Mouse (Mus musculus) R1 (cell line): ENCODE results near the gene Dgkh.

Experiments used
- DNase-seq: peaks from one replicate; pipeline ENCODE4 v3.0.0-alpha.2; 2018; ENCODE audit warnings: low read depth, low spot score

Dgkh gene

DNA sequence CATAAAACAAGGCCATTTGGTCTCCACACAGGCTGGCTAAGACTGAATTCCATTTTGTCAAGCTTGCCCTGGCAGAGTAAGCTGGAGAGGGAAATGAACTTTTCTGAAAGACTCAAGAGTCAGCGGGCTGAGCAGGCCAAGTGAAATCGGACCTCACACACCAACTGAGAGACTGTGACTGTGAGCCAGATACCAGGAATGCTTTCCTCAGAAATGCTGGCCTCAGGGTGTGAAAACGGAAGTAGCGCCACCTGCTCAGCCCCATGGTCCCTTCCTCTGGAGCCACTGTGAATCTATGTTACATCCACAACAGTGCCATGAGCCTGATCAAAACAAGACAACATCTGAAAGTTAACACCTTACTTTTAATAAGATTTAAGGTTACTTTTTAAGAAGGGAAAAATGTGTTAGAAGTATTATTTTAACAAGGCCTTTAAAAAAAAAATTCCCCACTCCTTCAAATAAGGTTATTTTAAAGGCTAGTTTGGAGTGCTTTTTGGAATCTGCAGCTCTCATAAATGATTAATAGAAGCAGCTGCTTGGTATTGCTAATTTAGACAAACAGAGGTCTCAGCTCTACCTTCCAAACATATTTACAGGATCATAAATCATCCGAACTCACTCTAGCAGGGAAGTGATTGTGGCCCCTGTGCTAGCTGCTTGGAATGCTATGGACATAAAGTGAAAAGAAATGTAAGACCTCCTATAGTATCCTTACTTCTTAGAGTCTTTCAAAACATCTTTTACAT lies 193.8 kb downstream of the Dgkh start:
- DNase-seq = peak; percentile 76

DNA sequence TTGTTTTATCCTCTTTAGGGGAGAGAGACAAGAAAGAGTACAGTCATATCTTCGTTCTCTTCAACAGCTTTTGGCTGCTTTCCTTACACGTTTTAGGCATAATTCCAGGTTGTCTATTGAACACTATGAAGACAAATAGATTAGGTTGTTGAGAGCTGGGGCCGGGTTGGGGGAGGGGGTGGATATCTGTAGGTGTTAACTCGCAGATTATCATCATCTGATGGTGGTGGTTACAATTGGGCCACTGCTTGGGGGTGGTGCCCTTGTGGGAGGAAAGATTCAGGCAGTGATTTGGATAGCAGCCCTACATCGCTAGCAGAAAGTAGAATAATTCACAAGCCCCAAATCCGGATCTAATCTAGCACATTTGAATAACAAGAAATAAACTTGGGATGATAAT lies 195.0 kb downstream of the Dgkh start:
- no peak for DNase-seq

DNA sequence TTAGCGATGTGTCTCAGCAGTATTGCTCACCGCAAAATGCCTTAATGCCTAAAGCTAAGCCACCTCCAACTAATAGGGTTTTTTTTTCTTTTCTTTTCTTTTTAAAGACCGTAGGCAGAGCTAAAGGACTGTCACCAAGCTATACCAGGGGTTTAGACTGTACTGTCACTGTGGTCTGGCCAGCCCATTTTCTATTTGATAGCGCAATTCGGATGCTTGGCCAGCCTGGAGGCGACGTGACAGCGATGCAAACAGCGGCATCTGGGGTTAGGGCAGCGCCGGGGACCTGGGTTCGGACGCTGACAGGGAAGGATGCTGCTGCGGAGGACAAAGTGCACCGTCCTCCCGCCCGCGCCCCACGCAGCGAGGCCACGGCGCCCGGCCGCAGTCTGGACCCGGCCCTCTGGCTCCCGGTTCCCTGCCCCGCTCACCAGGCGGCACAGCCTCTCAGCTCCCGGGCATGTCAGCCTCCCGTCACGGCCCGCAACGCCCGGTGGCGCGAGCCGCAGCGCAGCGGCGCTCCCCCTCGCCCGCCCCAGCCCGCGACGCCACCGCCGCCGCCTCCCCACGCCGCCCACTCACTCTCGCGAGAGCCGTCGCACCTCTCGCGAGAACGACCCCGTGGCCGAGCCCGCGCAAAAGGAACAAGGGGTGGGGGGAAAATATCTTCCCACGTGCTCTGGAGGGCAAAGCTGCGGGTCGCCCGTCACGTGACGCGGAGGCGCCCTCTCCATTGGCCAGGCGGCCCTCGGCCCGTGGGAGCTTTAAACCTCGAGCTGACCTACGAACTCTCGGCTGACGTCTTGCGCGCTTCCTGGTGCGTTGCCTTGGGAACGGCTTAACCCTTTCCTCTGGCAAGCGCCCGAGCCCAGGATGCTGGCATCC lies 196.1 kb downstream of the Dgkh start, which contains the start of gene Akap11:
TSS of gene Akap11 (minus strand) at position 528 of the 885 bp plus-strand sequence.
- DNase-seq = peak; percentile 97

DNA sequence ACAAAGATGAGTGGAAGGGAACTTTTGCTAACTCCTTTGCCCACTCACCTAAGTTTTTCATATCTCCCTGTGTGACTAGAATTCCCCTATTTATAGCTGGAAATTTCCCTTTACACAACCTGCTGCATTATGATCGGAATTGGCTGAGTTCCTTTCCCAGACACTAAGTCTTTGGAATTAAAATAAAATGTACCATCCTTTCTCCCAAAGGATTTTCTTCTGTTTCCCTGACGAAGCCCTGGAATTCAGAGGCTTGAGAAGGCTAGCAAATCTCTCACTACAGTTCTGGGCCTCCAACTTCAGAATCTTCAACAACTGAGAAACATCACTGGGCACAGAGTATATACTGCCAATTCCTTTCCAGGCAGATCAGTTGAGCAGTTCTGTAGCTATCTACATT lies 197.2 kb downstream of the Dgkh start:
- no peak for DNase-seq

DNA sequence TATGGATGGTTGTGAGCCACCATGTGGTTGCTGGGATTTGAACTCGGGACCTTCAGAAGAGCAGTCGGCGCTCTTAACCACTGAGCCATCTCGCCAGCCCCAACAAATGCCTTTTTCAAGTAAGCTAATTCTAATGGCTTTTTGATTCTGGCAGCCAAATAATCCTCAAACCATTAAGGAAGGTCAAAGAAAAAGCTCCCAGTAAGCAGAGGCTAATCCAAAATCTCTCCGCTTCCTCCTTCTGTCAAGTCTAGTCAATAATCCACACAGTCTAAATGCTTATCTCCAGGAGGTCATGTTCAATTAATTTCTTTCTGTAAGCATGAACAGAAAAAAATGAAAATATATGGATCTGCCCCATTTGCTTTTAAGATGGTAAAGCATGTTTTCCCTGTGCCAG lies 197.9 kb downstream of the Dgkh start:
- DNase-seq = no peak

DNA sequence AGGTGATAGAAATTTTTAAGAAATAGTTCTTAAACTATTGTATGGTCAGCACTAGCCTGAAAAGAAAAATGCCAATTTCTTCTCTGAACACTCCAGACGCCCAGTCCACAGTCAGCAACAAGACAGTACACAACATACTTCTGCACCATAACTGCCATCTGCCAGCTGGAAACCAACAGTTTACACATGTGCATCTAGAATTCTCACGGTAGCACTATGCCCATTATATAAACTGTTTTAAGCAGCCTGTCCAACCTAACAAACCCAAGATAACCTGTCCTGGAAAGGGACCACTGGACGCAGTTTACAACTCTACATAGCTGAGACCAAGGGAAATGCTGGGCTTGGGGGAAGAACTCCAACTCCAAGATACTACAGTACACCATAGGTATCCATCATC lies 198.9 kb downstream of the Dgkh start:
- no peak for DNase-seq

DNA sequence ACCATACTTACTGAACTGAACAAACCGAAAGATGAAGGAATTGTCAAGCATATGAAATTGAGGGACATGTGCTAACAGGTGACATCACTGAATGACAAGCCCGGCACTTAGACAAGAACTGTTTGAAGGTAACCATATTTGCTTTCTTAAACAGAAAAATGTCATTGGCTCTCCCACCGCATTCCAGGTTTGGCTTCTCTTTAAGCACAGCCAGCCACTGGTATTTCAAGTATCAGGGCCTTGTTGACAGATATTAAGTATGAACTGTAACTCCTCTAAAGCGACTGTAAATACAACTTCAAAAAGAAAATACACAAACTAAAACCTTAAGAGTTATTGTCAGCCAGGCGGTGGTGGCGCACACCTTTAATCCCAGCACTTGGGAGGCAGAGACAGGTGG lies 200.2 kb downstream of the Dgkh start:
- DNase-seq = no peak

DNA sequence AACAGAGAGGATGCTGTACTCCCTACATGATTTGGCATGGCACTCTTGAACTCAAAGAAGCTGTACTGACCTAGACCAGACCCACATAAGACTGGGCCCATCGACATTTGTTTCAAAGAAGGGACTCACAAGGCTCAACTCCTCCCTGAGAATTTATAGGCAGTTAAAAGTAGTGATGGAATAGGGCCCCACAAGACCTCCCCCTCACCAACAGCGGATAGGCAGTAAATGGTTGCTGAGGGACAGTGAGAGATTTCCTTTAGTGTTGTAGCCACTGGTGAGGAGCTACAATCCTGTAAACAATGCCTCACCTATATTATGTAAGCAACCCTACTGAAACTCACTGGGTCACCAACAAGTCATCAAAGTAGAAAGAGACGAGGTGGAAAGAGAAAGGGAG lies 202.3 kb downstream of the Dgkh start:
- DNase-seq = no peak

DNA sequence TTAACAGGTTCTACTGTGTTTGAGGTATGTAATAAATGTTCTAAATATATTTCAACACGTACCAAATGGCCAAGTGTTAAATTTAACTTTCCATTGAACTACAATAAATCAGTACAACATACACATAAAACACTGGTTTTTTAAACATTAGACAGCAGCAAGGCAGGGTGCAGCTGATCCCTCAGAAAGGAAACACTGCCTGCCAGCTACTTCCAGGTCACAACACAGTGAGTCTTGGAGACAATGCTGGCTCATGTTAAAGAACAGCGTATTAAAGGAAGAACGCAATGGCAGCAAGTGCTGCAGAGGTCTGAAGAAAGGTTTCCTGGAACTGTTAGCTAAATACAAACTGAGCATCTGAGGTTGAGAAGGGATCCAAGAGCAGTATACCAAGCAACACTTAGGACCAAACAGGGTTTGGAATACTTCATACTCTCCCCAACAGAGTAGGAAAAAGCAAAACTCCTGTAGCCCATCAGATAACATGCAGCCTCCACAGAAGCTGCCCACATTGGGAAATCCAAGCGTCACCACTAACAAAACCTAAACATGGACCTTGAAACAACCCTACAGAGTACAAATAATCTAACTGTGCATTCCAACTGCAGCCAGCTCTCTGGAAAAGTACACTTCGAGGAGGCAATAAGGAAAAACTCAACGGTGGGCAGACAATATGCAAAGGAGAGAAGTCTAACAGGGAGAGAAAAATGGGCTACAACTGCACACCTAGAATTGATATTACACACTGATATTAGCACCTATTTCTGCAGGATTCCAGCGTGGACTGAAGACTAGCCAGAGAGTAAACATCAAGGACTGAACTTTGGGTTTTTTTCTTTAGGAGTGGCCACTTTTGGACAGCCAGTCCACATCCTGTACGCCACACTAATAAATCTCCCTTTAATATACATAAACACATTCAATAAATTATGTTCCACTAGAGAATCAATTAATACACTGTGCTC lies 203.8 kb downstream of the Dgkh start:
- no peak for DNase-seq

DNA sequence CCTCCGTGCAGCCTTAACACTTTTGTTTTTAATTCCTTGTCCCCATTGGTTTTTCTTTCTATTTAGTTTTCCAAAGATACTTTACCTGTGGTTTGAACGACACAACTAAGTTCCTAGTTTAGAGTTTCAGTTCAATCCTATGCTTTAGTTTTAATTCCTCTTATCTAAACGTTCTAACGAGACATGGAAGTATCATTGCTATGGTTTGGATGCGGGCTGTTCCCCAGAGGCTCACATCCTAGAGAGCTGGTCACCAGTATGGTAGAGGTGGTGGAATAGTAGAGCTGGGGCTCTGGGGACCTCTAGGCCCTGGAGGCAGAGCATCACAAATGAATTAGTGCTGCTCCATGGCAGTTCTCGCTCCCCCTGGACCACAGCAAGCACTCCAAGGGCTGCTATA lies 205.7 kb downstream of the Dgkh start:
- no peak for DNase-seq

DNA sequence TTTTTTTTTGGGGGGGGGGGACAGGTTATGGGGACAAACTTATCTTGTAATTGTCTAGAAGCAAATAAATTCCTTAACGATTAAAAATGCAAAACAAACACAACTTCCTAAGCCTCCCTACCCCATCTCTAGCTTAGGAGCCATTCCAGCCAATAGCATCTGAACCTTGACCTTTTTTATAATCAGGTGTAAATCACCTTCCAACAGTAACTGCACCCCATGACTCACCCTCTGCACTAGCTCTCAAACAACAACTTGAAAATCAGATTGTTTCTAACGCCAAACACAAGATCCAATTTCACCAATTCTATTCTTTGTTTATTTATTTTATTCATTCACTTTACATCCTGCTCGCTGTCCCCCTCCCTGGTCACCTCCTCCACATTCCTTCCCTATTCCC lies 206.1 kb downstream of the Dgkh start:
- DNase-seq = no peak

DNA sequence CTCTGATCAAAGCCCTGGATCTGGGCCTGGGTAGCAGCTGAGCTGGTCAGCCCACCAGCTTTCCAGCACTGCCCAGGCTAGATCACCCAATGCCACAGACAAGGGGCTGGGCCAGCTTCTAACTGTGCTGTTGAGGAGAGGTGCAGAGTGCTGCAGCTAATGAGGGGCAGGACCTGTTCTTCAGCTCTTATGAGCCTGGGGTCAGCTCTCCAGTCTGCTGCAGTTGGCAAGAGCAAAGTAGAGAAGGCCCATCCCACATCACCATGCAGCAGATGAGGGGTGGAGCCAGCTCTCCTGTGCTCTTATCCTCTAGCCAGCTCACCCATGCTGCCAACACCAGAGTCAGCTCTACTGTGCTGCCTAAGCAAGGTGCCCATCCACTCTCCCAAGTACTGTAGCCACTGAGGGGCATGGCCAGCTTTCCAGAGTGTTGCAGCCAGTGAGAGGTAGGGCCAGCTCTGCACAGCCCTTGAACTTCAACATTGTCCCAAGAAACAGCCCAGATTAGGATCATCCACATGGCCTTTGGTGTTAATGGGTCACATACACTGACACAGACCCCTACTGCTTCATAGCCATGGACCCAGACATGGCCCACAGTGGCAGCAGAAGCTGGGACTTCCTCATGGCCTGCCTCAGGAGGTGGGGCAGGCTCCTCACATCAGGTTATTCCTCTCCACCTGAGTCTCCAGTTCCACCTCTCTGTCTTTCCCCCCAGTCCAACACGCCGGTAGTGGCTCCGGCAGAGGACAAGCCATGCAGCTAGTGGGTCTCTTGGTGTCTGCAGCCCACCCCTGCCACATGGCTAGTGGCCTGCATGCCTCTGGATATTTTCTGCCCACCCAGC lies 206.7 kb downstream of the Dgkh start:
- no peak for DNase-seq

DNA sequence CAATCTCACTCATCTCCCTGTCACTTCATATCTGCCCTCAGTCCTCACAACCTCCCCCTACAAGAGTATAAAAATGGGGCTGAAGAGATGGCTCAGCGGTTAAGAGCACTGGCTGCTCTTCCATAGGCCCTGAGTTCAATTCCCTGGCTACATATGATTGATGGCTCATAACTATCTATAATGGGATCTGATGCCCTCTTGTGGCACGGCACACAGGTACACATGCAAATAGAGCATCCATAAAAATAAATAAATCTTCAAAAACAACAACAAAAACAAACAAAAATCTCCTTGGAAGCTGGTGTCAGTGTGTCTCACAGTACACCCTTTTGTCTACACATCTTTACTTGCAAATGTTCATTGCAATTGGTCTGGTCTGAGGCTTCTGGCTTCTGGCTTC lies 207.5 kb downstream of the Dgkh start:
- DNase-seq = no peak

DNA sequence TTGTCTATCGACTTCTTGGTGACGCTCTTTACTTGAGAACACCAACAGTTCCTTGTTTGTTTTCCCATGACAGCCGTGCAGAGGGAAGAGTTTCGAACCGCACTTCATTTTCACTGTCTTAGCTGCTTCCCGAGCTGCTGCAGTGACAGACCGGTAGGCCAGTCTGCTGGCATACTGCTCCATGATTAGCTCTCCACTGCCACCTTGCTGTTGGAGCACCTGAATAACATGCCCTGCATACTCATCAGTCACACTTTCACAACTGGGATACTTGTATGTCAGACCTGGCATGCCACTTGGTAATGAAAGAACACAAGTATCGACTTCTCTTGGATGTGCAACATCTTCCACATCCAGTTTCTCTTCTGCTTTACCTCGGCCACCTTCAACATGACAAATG lies 221.9 kb downstream of the Dgkh start:
- peak; percentile 43 for DNase-seq

DNA sequence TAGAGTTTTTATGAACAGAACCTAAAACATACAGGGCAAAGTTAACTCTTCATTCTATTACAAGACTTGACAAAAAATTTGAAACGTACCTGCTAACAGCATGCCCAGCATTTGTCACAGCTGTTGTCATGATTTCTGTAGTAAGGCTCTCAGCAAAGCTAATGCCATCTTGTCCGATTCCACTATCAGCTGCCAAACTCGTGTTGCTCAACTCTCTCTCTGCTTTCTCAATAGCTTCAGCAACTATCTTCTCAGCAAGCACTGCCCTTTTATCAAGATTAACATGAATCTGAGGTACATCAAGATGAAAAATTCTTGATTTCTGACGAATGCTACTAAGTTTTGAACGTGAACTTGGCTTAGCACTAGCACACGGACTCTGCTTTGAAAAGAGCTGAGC lies 222.8 kb downstream of the Dgkh start:
- DNase-seq = no peak
